Mouse (Mus musculus): ENCODE data around the gene Sp3. TPM values are rescaled to one million over a fixed set of nuclear protein-coding genes. Genes with fewer than 3 reads are reported as not detected.
"Not testable (repeated sequence)": the region's sequence is repeated elsewhere in the genome, so short reads cannot be mapped to it uniquely, and the experiment has no call there.

The Sp3 gene
- polyA plus RNA-seq, 1 experiment = 8.4 TPM

GRCm38 (mm10) chr2:72906745-72907144 is 73.5 kb downstream of the Sp3 start:
- no peak overlapping the region for H3ac ChIP-seq (ENCODE audit: control insufficient read depth, insufficient read length)
- TF ChIP-seq POLR2A (IDR thresholded peaks at IDR 0.05; ENCODE audit: insufficient read length, low read depth) (no peak), MYOG (IDR thresholded peaks at IDR 0.05; ENCODE audit: control insufficient read depth in 1 of 3, insufficient read depth in 1 of 3, insufficient read length in 2 of 3, low read depth in 2 of 3) (no peak), MAX (IDR thresholded peaks at IDR 0.05; ENCODE audit: low read depth) (no peak), TCF3 (IDR thresholded peaks at IDR 0.05; ENCODE audit: insufficient read length, low read depth) (no peak), MYOD1 (IDR thresholded peaks at IDR 0.05; ENCODE audit: control insufficient read depth in 1 of 3, insufficient read length in 2 of 3, low read depth in 2 of 3) (no peak), REST (IDR thresholded peaks at IDR 0.05; ENCODE audit: insufficient read depth, insufficient read length) (no peak), SRF (IDR thresholded peaks at IDR 0.05; ENCODE audit: control insufficient read depth, insufficient read length, low read depth) (no peak), POLR2AphosphoS2 (IDR thresholded peaks at IDR 0.05; ENCODE audit: insufficient read length, low read depth) (no peak), USF1 (IDR thresholded peaks at IDR 0.05; ENCODE audit: low read depth) (no peak), TCF12 (IDR thresholded peaks at IDR 0.05; ENCODE audit: insufficient read depth, poor library complexity, severe bottlenecking) (no peak), CEBPB (IDR thresholded peaks at IDR 0.05; ENCODE audit: insufficient read depth, poor library complexity, severe bottlenecking) (no peak), E2F4 (IDR thresholded peaks at IDR 0.05; ENCODE audit: insufficient read depth) (no peak)
- H3K79me2 ChIP-seq (ENCODE audit: control insufficient read depth, insufficient read depth) = no peaks in the 10 kb centered on the region
- H3K4me2 ChIP-seq (ENCODE audit: low read depth) = no peak overlapping the region
- H3K27me3 ChIP-seq (ENCODE audit: control insufficient read depth, insufficient read depth, insufficient read length) = no peaks in the 10 kb centered on the region
- no peaks in the 10 kb centered on the region for H3K36me3 ChIP-seq (ENCODE audit: control insufficient read depth, insufficient read depth)
- no peak overlapping the region for H3K4me3 ChIP-seq

DNA sequence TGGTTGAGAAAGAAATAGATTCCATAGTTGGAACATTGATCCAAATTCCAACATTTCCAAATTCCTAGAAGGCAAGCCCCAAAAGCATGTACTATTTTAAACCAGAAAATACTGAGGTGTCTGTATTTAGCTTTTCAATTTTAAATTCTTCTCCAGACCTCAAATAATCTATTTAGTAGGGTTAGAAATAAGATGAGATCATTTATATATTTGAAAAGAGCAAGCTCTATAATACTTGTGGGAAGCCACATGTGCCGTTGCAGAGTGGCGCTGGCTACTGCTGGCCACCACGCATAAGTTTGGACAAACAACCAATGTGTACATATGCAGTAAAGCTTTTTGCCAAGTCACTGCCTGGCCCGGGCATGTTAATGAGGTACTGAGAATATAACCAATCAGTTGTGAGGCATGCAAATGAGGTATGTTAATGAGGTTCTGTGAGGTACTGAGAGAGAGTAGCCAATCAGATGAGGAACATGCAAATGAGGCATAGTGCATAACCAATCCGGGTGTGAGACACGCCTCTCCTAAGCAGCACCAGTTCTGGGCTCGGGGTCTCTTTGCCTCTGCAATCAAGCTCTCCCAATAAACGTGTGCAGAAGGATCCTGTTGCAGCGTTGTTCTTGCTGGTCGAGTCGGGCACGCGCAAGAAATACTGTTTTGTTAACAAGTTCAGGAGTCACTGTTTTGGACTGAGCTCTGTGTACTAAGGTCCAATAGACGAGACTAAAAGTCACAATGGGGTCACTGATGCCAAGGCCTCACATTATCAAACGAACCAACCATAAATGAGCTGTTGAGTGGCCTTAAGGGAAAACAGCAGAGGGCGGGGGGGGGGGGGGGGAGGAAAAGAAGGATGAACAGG is 77.2 kb downstream of the Sp3 start:
- not testable (repeated sequence) for H3K36me3 ChIP-seq (ENCODE audit: control insufficient read depth, insufficient read depth); H3K79me2 ChIP-seq (ENCODE audit: control insufficient read depth, insufficient read depth); H3K4me2 ChIP-seq (ENCODE audit: low read depth); H3ac ChIP-seq (ENCODE audit: control insufficient read depth, insufficient read length); H3K27me3 ChIP-seq (ENCODE audit: control insufficient read depth, insufficient read depth, insufficient read length); H3K4me3 ChIP-seq

- H3K79me2 ChIP-seq (ENCODE audit: control insufficient read depth, insufficient read depth) = no peaks in the 10 kb centered on the region
- no peak overlapping the region for H3K4me2 ChIP-seq (ENCODE audit: low read depth)
- no peak overlapping the region for H3ac ChIP-seq (ENCODE audit: control insufficient read depth, insufficient read length)
- no peaks in the 10 kb centered on the region for H3K27me3 ChIP-seq (ENCODE audit: control insufficient read depth, insufficient read depth, insufficient read length)
- TF ChIP-seq REST (IDR thresholded peaks at IDR 0.05; ENCODE audit: insufficient read depth, insufficient read length) (no peak), TCF3 (IDR thresholded peaks at IDR 0.05; ENCODE audit: insufficient read length, low read depth) (no peak), E2F4 (IDR thresholded peaks at IDR 0.05; ENCODE audit: insufficient read depth) (no peak), USF1 (IDR thresholded peaks at IDR 0.05; ENCODE audit: low read depth) (no peak), POLR2A (IDR thresholded peaks at IDR 0.05; ENCODE audit: insufficient read length, low read depth) (no peak), POLR2AphosphoS2 (IDR thresholded peaks at IDR 0.05; ENCODE audit: insufficient read length, low read depth) (no peak)
- H3K4me3 ChIP-seq = no peak overlapping the region
- no peaks in the 10 kb centered on the region for H3K36me3 ChIP-seq (ENCODE audit: control insufficient read depth, insufficient read depth)
These were observed 81.4 kb downstream of the Sp3 start for GRCm38 (mm10) chr2:72898782-72899305.

DNA sequence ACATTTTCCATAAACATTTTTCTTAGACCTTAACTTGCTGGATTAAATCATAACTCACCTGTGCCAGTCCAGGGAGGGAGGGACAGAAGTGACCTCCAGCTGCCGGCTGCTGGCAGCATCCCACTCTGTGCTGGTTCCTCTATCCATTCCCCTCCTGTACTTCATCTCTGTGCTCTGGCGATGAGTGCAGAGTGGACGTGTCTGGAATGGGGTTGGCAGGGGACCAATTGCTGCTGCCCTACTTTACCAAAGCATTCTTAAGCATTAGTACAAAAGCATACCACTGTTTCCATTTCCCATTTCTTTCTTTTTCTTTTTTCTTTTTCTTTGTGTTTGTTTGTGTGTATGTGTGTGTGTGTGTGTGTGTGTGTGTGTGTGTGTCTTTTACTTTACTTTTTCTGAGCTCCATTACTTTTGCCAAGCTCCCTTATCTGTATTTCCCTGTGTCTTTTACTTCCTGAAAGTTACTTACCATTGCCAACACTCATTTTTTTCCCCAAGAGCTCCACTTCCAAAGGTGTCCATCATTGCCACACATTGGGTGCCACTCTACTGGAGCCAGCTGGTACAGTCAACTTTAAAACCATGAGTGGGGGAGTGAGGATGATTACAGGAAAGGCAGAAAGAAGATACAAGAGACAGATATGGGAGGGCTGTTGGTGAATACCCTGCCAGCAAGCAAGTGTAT is 82.0 kb downstream of the Sp3 start:
- H3ac ChIP-seq (ENCODE audit: control insufficient read depth, insufficient read length) = no peak overlapping the region

More for the DNA sequence above, 82.0 kb downstream of the Sp3 start:
- H3K4me2 ChIP-seq (ENCODE audit: low read depth) = no peak overlapping the region
- H3K4me3 ChIP-seq = no peak overlapping the region
- no peaks in the 10 kb centered on the region for H3K79me2 ChIP-seq (ENCODE audit: control insufficient read depth, insufficient read depth)
- TF ChIP-seq E2F4 (IDR thresholded peaks at IDR 0.05; ENCODE audit: insufficient read depth) (no peak), USF1 (IDR thresholded peaks at IDR 0.05; ENCODE audit: low read depth) (no peak), MYOD1 (IDR thresholded peaks at IDR 0.05; ENCODE audit: control insufficient read depth in 1 of 3, insufficient read length in 2 of 3, low read depth in 2 of 3) (no peak), MYOG (IDR thresholded peaks at IDR 0.05; ENCODE audit: control insufficient read depth in 1 of 3, insufficient read depth in 1 of 3, insufficient read length in 2 of 3, low read depth in 2 of 3) (no peak), REST (IDR thresholded peaks at IDR 0.05; ENCODE audit: insufficient read depth, insufficient read length) (no peak), CEBPB (IDR thresholded peaks at IDR 0.05; ENCODE audit: insufficient read depth, poor library complexity, severe bottlenecking) (no peak), SRF (IDR thresholded peaks at IDR 0.05; ENCODE audit: control insufficient read depth, insufficient read length, low read depth) (no peak), POLR2A (IDR thresholded peaks at IDR 0.05; ENCODE audit: insufficient read length, low read depth) (no peak), TCF3 (IDR thresholded peaks at IDR 0.05; ENCODE audit: insufficient read length, low read depth) (no peak), TCF12 (IDR thresholded peaks at IDR 0.05; ENCODE audit: insufficient read depth, poor library complexity, severe bottlenecking) (no peak), MAX (IDR thresholded peaks at IDR 0.05; ENCODE audit: low read depth) (no peak), POLR2AphosphoS2 (IDR thresholded peaks at IDR 0.05; ENCODE audit: insufficient read length, low read depth) (no peak)
- H3K27me3 ChIP-seq (ENCODE audit: control insufficient read depth, insufficient read depth, insufficient read length) = no peaks in the 10 kb centered on the region
- no peaks in the 10 kb centered on the region for H3K36me3 ChIP-seq (ENCODE audit: control insufficient read depth, insufficient read depth)
